Mouse (Mus musculus) liver, embryonic 16.5 days (tissue): ENCODE data around the gene Ubl5. TPM values are rescaled to one million over a fixed set of nuclear protein-coding genes. Genes with fewer than 3 reads are reported as not detected.
A peak's percentile ranks its signal among the peaks of the same experiment; 100 is the strongest.

Source experiments
- ATAC-seq: fragments of 200-750 bp; cut with Nextera tagmentation; 2 replicates; pipeline ENCODE4 v1.8.0; 2017; ENCODE audit warnings: low read depth, mild to moderate bottlenecking, moderate number of reproducible peaks, moderate library complexity
- H3K27ac ChIP-seq: fragments of 300-500 bp; sonication (generic); 2 replicates; pipeline ENCODE4 v1.5.1; 2014; ENCODE audit warnings: mild to moderate bottlenecking, low read length
- H3K27me3 ChIP-seq: fragments of 300-500 bp; sonication (generic); 2 replicates; pipeline ENCODE4 v1.6.1; 2014; ENCODE audit warnings: low read depth, low read length, mixed read lengths; ENCODE audit not compliant: control insufficient read depth, insufficient read depth
- H3K36me3 ChIP-seq: fragments of 300-500 bp; sonication (generic); 2 replicates; pipeline ENCODE4 v1.6.1; 2014; ENCODE audit warnings: mild to moderate bottlenecking; ENCODE audit not compliant: control insufficient read depth, insufficient read depth
- H3K4me1 ChIP-seq: fragments of 300-500 bp; sonication (generic); 2 replicates; pipeline ENCODE4 v1.6.1; 2014; ENCODE audit warnings: low read depth, low read length, mixed read lengths; ENCODE audit not compliant: control insufficient read depth
- H3K4me2 ChIP-seq: fragments of 300-500 bp; sonication (generic); 2 replicates; pipeline ENCODE4 v1.6.1; 2014; ENCODE audit warnings: low read depth, low read length, mixed read lengths
- H3K4me3 ChIP-seq: fragments of 300-500 bp; sonication (generic); 2 replicates; pipeline ENCODE4 v1.5.1; 2014; ENCODE audit warnings: low read depth, mild to moderate bottlenecking, low read length
- H3K9ac ChIP-seq: fragments of 300-500 bp; sonication (generic); 2 replicates; pipeline ENCODE4 v1.6.1; 2014; ENCODE audit warnings: low read depth, low read length
- H3K9me3 ChIP-seq: fragments of 300-500 bp; sonication (generic); replicated peaks from 2 replicates; pipeline ENCODE4 v1.6.1; 2016; ENCODE audit warnings: low read length; ENCODE audit not compliant: control insufficient read depth
- WGBS: fragments of 180-500 bp; shearing (Covaris S2); extraction: QIAGEN DNeasy Blood & Tissue Kit; methylation state at CpG from one replicate; pipeline ENCODE4 v1.1.7; 2014; ENCODE audit not compliant: insufficient replicate concordance; 5-methylcytosine and 5-hydroxymethylcytosine counted together
- polyA plus RNA-seq: library from polyadenylated mRNA; unstranded; fragments of >200 nt; fragmentation: Nextera tagmentation; extraction: Ambion mirVana; gene quantifications from 2 replicates; pipeline ENCODE4 v1.2.1, GENCODE M21; 2015

Gene Ubl5
- polyA plus RNA-seq, 1 experiment from 2014 or later: 207 TPM

DNA sequence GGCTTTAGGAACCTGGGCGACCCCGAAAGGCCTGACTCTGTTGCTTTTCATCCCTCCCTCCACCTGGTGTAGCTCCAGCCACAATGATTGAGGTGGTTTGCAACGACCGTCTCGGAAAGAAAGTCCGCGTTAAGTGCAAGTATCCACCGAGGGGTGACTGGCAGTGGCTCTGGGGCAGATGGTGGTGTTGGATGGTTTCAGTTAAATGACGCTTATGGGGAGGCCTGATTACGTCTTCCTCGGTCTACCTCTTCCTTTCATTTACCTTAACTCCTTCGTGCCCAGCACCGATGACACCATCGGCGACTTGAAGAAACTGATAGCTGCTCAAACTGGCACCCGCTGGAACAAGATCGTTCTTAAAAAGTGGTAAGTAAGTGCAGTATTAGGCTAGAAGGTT, 2.4 kb downstream of the Ubl5 start:
- Histone ChIP-seq H3K4me2 (peak overlapping the region; percentile 77), H3K9me3 (no peaks in the 10 kb centered on the region), H3K27ac (peak overlapping the region; percentile 89), H3K4me1 (peaks cover 49% of the 10 kb centered on the region), H3K27me3 (no peaks in the 10 kb centered on the region), H3K4me3 (peak overlapping the region; percentile 71), H3K9ac (peak overlapping the region; percentile 92), H3K36me3 (no peaks in the 10 kb centered on the region)
- WGBS: 1% methylated on average over 17 of the region's 17 CpGs
- no peak for ATAC-seq

DNA sequence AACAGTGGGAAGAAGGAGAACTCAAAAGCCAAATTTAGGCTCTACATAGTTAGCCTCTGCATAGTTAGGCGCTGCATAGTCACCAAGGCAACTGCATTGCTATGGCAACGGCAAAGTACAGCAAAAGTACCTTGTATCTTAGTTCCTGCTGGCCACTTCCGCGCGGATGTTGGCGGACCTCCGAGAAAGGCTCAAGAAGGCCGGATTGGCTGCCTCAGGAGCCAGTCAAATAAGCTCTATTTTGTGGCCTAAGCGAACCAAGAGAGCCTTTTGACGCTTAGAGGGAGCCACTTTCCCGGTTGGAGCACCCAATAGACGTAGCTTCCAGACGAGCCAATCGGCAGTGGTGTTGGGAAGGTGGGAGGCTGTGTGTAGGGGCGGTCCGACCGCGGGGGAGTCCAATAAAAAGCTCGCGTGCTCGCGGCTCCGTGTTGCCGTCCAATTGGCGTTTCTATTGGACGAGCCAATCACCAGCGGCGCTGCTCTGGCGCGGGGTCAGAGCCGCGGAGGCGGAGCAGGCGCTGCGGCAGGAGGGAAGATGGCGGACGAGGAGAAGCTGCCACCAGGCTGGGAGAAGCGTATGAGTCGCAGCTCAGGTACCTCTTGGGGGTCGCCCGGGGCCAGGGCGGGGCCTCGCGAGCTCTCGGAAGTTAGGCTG, 9.1 kb downstream of the Ubl5 start, which contains the start of gene Pin1:
TSS of gene Pin1 (plus strand) at position 494 of the 658 bp plus-strand sequence.
- H3K27ac ChIP-seq: peak within 1 kb of the TSS; percentile 59
- under 1% methylated on average over 45 of the region's 45 CpGs for WGBS
- peak within 1 kb of the TSS; percentile 93 for H3K4me3 ChIP-seq
- H3K36me3 ChIP-seq: peaks cover 19% of the 10 kb centered on the region
- peak within 1 kb of the TSS; percentile 89 for H3K9ac ChIP-seq
- ATAC-seq: peak; percentile 98
- peak within 1 kb of the TSS; percentile 82 for H3K4me2 ChIP-seq
- H3K4me1 ChIP-seq: peaks cover 42% of the 10 kb centered on the region
- H3K9me3 ChIP-seq: no peaks in the 10 kb centered on the region
- H3K27me3 ChIP-seq: no peaks in the 10 kb centered on the region

DNA sequence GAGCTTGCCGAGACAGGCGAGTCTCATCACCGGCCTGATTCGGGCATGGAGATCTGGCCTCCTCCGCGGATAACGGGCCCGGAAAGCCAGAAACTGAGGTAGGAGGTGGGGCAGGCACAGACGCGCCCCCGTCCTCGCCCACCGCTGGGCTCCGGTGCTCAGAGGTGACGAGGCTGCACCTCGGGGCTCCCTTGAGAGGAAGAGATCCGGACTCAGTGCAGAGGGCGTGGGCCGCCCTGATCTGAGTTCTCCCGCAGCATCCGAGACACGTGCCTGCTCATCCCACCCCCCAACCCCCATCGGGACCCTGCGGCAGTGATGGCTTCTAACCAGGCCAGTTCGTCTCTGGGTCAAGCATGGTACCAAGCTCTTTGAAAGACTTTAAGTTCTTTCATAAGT, 9.6 kb downstream of the Ubl5 start:
- H3K27ac ChIP-seq: peak overlapping the region; percentile 45
- peak overlapping the region; percentile 82 for H3K4me2 ChIP-seq
- ATAC-seq: 0 out of 2 replicates have a peak, but pooled peaks have one; percentile 2
- 0% methylated on average over 25 of the region's 25 CpGs for WGBS
- peak overlapping the region; percentile 89 for H3K9ac ChIP-seq
- H3K4me1 ChIP-seq: peaks cover 42% of the 10 kb centered on the region
- H3K36me3 ChIP-seq: peaks cover 21% of the 10 kb centered on the region
- no peaks in the 10 kb centered on the region for H3K27me3 ChIP-seq
- no peaks in the 10 kb centered on the region for H3K9me3 ChIP-seq
- H3K4me3 ChIP-seq: peak overlapping the region; percentile 93

DNA sequence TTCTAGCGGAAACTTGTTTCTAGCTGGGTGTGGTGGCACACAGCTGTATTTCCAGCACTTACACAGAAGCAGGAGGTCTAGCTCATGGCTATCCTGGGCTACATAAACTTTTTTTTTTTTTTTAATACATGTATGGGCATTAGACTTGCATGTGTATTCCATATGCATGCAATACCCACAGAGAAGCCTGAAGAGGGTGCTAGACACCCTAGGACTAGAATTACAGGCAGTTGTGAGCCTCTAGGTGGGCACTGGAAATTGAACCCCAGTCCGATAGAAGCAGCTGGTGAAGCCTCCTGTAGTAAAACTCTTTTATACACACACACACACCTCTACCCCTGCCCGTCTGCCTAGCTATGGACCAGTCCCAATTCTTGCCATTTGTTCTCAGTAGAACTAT, 11.2 kb downstream of the Ubl5 start:
- no peak overlapping the region for H3K9ac ChIP-seq
- ATAC-seq: no peak
- H3K27ac ChIP-seq: no peak overlapping the region
- H3K4me2 ChIP-seq: peak overlapping the region; percentile 82; the same call in 1 of the 2 replicates
- H3K4me3 ChIP-seq: no peak overlapping the region
- no peaks in the 10 kb centered on the region for H3K27me3 ChIP-seq
- peaks cover 37% of the 10 kb centered on the region for H3K4me1 ChIP-seq
- WGBS: 81% methylated on average over 3 of the region's 3 CpGs
- no peaks in the 10 kb centered on the region for H3K9me3 ChIP-seq
- peaks cover 32% of the 10 kb centered on the region for H3K36me3 ChIP-seq

DNA sequence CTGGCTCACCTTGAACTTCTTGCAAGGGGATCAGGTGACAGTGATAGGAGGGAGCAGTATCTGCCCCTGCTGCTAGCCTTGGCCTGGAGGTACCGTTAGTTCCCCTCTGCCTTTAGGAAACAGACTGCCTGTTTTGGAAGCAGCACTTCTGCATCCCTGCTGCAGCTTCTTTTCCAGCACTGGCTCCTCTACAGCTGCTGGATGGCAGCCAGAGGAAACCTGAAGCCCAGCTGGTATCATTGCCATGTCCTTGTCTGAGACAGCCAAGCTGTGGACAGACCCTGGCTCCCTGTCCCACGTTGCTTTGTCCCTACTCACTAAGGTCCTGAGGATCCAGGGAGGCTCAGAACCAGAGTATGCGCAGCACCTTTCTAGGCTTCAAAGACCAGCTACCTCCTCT, 14.9 kb downstream of the Ubl5 start:
- Histone ChIP-seq H3K4me3 (no peak overlapping the region), H3K9ac (no peak overlapping the region), H3K4me2 (no peak overlapping the region), H3K27me3 (no peaks in the 10 kb centered on the region), H3K9me3 (no peaks in the 10 kb centered on the region), H3K27ac (no peak overlapping the region), H3K36me3 (peaks cover 38% of the 10 kb centered on the region), H3K4me1 (peaks cover 14% of the 10 kb centered on the region)
- WGBS: 69% methylated on average over 3 of the region's 3 CpGs
- no peak for ATAC-seq

DNA sequence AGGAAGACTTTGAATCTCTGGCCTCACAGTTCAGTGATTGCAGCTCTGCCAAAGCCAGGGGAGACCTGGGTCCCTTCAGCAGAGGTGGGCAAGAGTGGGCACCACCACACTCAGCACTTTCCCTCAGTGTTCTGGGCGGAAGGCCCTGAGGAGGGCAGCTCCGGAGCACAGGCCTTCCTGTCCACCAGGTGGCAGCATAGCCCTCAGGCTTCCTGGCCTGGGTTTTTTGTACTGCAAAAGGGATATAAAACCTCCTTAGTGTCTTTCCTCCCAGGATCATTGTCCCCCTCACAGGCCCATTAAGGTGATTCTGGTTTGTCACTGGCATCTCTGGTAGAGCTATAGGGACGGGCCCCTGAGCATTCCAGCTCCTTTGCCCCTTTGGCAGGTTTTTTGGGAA, 19.6 kb downstream of the Ubl5 start:
- Histone ChIP-seq H3K27ac (no peak overlapping the region), H3K4me3 (no peak overlapping the region), H3K36me3 (peaks cover 25% of the 10 kb centered on the region), H3K9ac (no peak overlapping the region), H3K4me1 (peaks cover 5% of the 10 kb centered on the region), H3K27me3 (no peaks in the 10 kb centered on the region), H3K4me2 (no peak overlapping the region), H3K9me3 (no peaks in the 10 kb centered on the region)
- peak; percentile 28; the same call in 1 of the 2 replicates for ATAC-seq
- WGBS: 57% methylated on average over 3 of the region's 3 CpGs

DNA sequence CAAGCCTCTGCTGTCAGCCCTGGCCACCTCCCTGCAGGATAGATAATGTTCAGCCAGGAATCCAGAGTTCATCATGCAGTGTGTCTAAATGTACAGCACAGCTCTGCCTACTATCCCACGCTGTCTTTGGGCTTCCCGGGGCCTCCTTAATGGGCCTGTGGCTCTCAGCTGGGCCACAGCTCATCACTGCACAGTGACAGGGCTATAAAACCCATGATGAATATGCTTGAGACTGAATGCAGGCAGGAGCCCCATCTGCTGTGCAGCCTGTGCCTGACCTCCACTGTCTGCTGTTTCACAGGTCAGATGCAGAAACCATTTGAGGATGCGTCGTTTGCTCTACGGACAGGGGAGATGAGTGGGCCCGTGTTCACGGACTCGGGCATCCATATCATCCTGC, 20.2 kb downstream of the Ubl5 start:
- ATAC-seq: no peak
- 87% methylated on average over 8 of the region's 8 CpGs for WGBS
- Histone ChIP-seq H3K36me3 (peaks cover 20% of the 10 kb centered on the region), H3K4me3 (no peak overlapping the region), H3K9ac (no peak overlapping the region), H3K9me3 (no peaks in the 10 kb centered on the region), H3K27ac (no peak overlapping the region), H3K4me2 (no peak overlapping the region), H3K27me3 (no peaks in the 10 kb centered on the region), H3K4me1 (peaks cover 5% of the 10 kb centered on the region)

DNA sequence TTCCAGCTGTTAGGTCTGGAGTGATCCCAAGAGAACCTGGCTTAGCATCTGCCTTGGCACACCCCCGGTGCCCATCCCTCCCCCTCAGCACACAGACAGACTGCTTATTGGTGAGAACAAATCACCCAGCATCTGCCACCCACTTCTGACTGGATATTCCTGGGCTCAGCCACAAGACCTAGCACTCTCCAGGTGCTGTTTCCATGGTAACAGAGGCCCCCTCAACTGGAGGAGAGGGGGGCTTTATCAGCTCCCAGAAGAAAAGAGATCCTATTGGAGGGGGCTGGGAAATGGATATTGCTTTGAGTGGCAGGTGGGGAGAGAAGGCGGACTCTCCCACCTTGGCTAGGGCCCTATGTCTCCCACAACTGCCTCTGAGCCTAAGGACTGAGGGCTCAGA, 21.3 kb downstream of the Ubl5 start:
- no peaks in the 10 kb centered on the region for H3K9me3 ChIP-seq
- H3K9ac ChIP-seq: no peak overlapping the region
- 78% methylated on average over 2 of the region's 2 CpGs for WGBS
- H3K27me3 ChIP-seq: no peaks in the 10 kb centered on the region
- peaks cover 5% of the 10 kb centered on the region for H3K4me1 ChIP-seq
- H3K27ac ChIP-seq: no peak overlapping the region
- peaks cover 13% of the 10 kb centered on the region for H3K36me3 ChIP-seq
- H3K4me3 ChIP-seq: no peak overlapping the region
- no peak for ATAC-seq
- no peak overlapping the region for H3K4me2 ChIP-seq

DNA sequence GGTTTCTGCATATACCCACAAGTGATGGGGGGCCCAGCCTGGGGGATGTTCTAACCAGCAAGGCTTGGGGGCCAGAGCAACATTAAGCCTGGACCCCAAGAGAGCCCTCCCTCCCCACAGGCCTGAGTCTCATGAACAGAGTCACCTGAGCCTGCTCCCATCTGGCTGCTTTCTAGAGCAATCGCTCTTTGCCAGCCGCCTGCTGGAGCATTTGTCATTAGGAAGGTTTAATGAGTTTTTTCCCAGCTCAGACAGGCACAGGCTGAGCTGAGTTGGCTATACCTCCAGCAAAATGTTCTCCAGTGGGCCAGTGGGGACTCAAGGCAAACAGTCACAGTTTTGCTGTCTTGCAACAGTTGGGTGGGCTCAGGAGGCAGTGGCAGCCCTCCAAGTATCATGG, 21.7 kb downstream of the Ubl5 start:
- no peak overlapping the region for H3K27ac ChIP-seq
- H3K4me1 ChIP-seq: peaks cover 5% of the 10 kb centered on the region
- no peaks in the 10 kb centered on the region for H3K27me3 ChIP-seq
- peaks cover 13% of the 10 kb centered on the region for H3K36me3 ChIP-seq
- 87% methylated on average over 2 of the region's 2 CpGs for WGBS
- no peak overlapping the region for H3K9ac ChIP-seq
- ATAC-seq: no peak
- H3K4me2 ChIP-seq: no peak overlapping the region
- no peak overlapping the region for H3K4me3 ChIP-seq
- no peaks in the 10 kb centered on the region for H3K9me3 ChIP-seq
